Mouse (Mus musculus): ENCODE results near the gene Mpzl3. TPM values are rescaled to one million over a fixed set of nuclear protein-coding genes. Genes with fewer than 3 reads are reported as not detected.

Mpzl3 gene
- total RNA-seq, 2 experiments from 2014 or later = 4.3 to 5.3 TPM

Other genes with a start within 250 kb of the Mpzl3 start
- 10 to 100 TPM; 46.7 to 64.4 TPM for gene Kmt2a, start 173.9 kb upstream of the Mpzl3 start, total RNA-seq (2021)
- gene Atp5l, start 134.4 kb upstream of the Mpzl3 start, total RNA-seq (2021) = 100 to 1,000 TPM; 300 to 376 TPM
- 10 to 100 TPM; 76.0 to 81.7 TPM for gene Ube4a, start 89.6 kb upstream of the Mpzl3 start, total RNA-seq (2021)
- not detected for gene Cd3g, start 74.8 kb upstream of the Mpzl3 start, total RNA-seq (2021)
- gene Cd3d, start 73.4 kb upstream of the Mpzl3 start, total RNA-seq (2021) = not detected
- not detected for gene Cd3e, start 45.6 kb upstream of the Mpzl3 start, total RNA-seq (2021)
- gene Mpzl2, start 15.4 kb upstream of the Mpzl3 start, total RNA-seq (2021) = under 1 TPM; 0.75 to 0.79 TPM
- gene Jaml, start 24.0 kb downstream of the Mpzl3 start, total RNA-seq (2021) = under 1 TPM in 1 of 2 experiments, not detected in 1; 0.32 TPM
- gene Scn2b, start 62.6 kb downstream of the Mpzl3 start, total RNA-seq (2021) = 100 to 1,000 TPM; 243 to 261 TPM
- 10 to 100 TPM; 11.0 to 12.3 TPM for gene Scn4b, start 83.2 kb downstream of the Mpzl3 start, total RNA-seq (2021)
- under 1 TPM; 0.47 to 0.56 TPM for gene BC049352, start 126.8 kb downstream of the Mpzl3 start, total RNA-seq (2021)
- not detected for gene Tmprss4, start 148.9 kb downstream of the Mpzl3 start, total RNA-seq (2021)
- gene Il10ra, start 214.0 kb downstream of the Mpzl3 start, total RNA-seq (2021) = 1 to 10 TPM; 2.6 to 2.7 TPM

Data from layer of hippocampus, postnatal 25 days (tissue).